Mouse (Mus musculus) midbrain, embryonic 14.5 days (tissue): ENCODE results near the gene Nxf1. TPM values are rescaled to one million over a fixed set of nuclear protein-coding genes. Genes with fewer than 3 reads are reported as not detected.
A peak's percentile ranks its signal among the peaks of the same experiment; 100 is the strongest.

Source experiments
- ATAC-seq: fragments of 200-750 bp; cut with Nextera tagmentation; 2 replicates; pipeline ENCODE4 v1.8.0; 2017; ENCODE audit warnings: moderate number of reproducible peaks, moderate library complexity; ENCODE audit not compliant: low FRiP score, low TSS enrichment
- DNase-seq: peaks from one replicate; pipeline ENCODE4 v3.0.0-alpha.2; 2015
- H3K27ac ChIP-seq: fragments of 300-500 bp; sonication (generic); replicated peaks from 2 replicates; pipeline ENCODE4 v1.5.1; 2014; ENCODE audit warnings: mild to moderate bottlenecking, low read depth, low read length, moderate library complexity
- H3K27me3 ChIP-seq: fragments of 300-500 bp; sonication (generic); 2 replicates; pipeline ENCODE4 v1.6.1; 2014; ENCODE audit warnings: low read length, control low read depth, mixed read lengths; ENCODE audit not compliant: control insufficient read depth, insufficient read depth
- H3K36me3 ChIP-seq: fragments of 300-500 bp; sonication (generic); 2 replicates; pipeline ENCODE4 v1.6.1; 2014; ENCODE audit warnings: low read length, control low read depth; ENCODE audit not compliant: control insufficient read depth, insufficient read depth
- H3K4me1 ChIP-seq: fragments of 300-500 bp; sonication (generic); 2 replicates; pipeline ENCODE4 v1.6.1; 2014; ENCODE audit warnings: mild to moderate bottlenecking, antibody characterized with exemption, low read length, control low read depth; ENCODE audit not compliant: control insufficient read depth, insufficient read depth
- H3K4me2 ChIP-seq: fragments of 300-500 bp; sonication (generic); 2 replicates; pipeline ENCODE4 v1.6.1; 2014; ENCODE audit warnings: mild to moderate bottlenecking, low read length, moderate library complexity
- H3K4me3 ChIP-seq: fragments of 300-500 bp; sonication (generic); replicated peaks from 2 replicates; pipeline ENCODE4 v1.5.1; 2014; ENCODE audit warnings: low read depth, low read length
- H3K9ac ChIP-seq: fragments of 300-500 bp; sonication (generic); replicated peaks from 2 replicates; pipeline ENCODE4 v1.6.1; 2014; ENCODE audit warnings: mild to moderate bottlenecking, low read length, moderate library complexity
- H3K9me3 ChIP-seq: fragments of 300-500 bp; sonication (generic); 2 replicates; pipeline ENCODE4 v1.6.1; 2016; ENCODE audit warnings: low read length, control low read depth, mixed read lengths; ENCODE audit not compliant: control insufficient read depth
- WGBS: fragments of 180-500 bp; shearing (Covaris S2); extraction: QIAGEN DNeasy Blood & Tissue Kit; methylation state at CpG from one replicate; pipeline ENCODE4 v1.1.7; 2014; 5-methylcytosine and 5-hydroxymethylcytosine counted together
- polyA plus RNA-seq: library from polyadenylated mRNA; unstranded; fragments of >200 nt; fragmentation: Nextera tagmentation; extraction: Ambion mirVana; gene quantifications from 2 replicates; pipeline ENCODE4 v1.2.1, GENCODE M21; 2014

Nxf1 gene
- polyA plus RNA-seq, 1 experiment from 2014 or later: 171 TPM

GRCm38 (mm10) chr19:8745382-8745781 is 11.5 kb upstream of the Nxf1 start:
- Histone ChIP-seq H3K4me2 (no peak overlapping the region), H3K4me3 (no peak overlapping the region), H3K27me3 (no peaks in the 10 kb centered on the region), H3K36me3 (peaks cover 71% of the 10 kb centered on the region), H3K9ac (no peak overlapping the region), H3K4me1 (peaks cover 15% of the 10 kb centered on the region), H3K27ac (no peak overlapping the region), H3K9me3 (no peaks in the 10 kb centered on the region)
- DNase-seq (no peak), ATAC-seq (no peak)
- 96% methylated on average over 1 of the region's 1 CpGs for WGBS

- H3K4me3 ChIP-seq: no peak overlapping the region
- no peaks in the 10 kb centered on the region for H3K27me3 ChIP-seq
- H3K9ac ChIP-seq: no peak overlapping the region
- no peak overlapping the region for H3K4me2 ChIP-seq
- WGBS: 77% methylated on average over 2 of the region's 2 CpGs
- ATAC-seq (no peak), DNase-seq (peak; percentile 17)
- peaks cover 87% of the 10 kb centered on the region for H3K36me3 ChIP-seq
- H3K27ac ChIP-seq: no peak overlapping the region
- peaks cover 4% of the 10 kb centered on the region; the same call in 1 of the 2 replicates for H3K4me1 ChIP-seq
- H3K9me3 ChIP-seq: no peaks in the 10 kb centered on the region
These were observed 9.5 kb upstream of the Nxf1 start for GRCm38 (mm10) chr19:8747368-8747767.

GRCm38 (mm10) chr19:8755652-8756051 is 1.2 kb upstream of the Nxf1 start:
- Histone ChIP-seq H3K4me2 (peak overlapping the region; percentile 84), H3K4me1 (peaks cover 16% of the 10 kb centered on the region), H3K9me3 (no peaks in the 10 kb centered on the region), H3K9ac (no peak overlapping the region), H3K4me3 (peak overlapping the region; percentile 96; the same call in 1 of the 2 replicates), H3K36me3 (peaks cover 47% of the 10 kb centered on the region), H3K27me3 (no peaks in the 10 kb centered on the region), H3K27ac (no peak overlapping the region)
- DNase-seq (no peak), ATAC-seq (no peak)
- 83% methylated on average over 3 of the region's 3 CpGs for WGBS

- no peak for DNase-seq
- peak overlapping the region; percentile 96 for H3K4me3 ChIP-seq
- 6% methylated on average over 14 of the region's 14 CpGs for WGBS
- H3K36me3 ChIP-seq: peaks cover 34% of the 10 kb centered on the region
- no peak for ATAC-seq
- H3K9me3 ChIP-seq: no peaks in the 10 kb centered on the region
- peak overlapping the region; percentile 87 for H3K27ac ChIP-seq
- peak overlapping the region; percentile 84 for H3K4me2 ChIP-seq
- no peaks in the 10 kb centered on the region for H3K27me3 ChIP-seq
- H3K4me1 ChIP-seq: peaks cover 16% of the 10 kb centered on the region
- peak overlapping the region; percentile 94 for H3K9ac ChIP-seq
These were observed 662 bp downstream of the Nxf1 start for GRCm38 (mm10) chr19:8757471-8757998.

- no peaks in the 10 kb centered on the region for H3K9me3 ChIP-seq
- peaks cover 16% of the 10 kb centered on the region for H3K4me1 ChIP-seq
- DNase-seq (no peak), ATAC-seq (no peak)
- H3K27ac ChIP-seq: no peak overlapping the region
- no peak overlapping the region for H3K9ac ChIP-seq
- no peaks in the 10 kb centered on the region for H3K27me3 ChIP-seq
- H3K36me3 ChIP-seq: peaks cover 35% of the 10 kb centered on the region
- peak overlapping the region; percentile 84; the same call in 1 of the 2 replicates for H3K4me2 ChIP-seq
- no peak overlapping the region for H3K4me3 ChIP-seq
- WGBS: 94% methylated on average over 2 of the region's 2 CpGs
These were observed 2.0 kb downstream of the Nxf1 start for GRCm38 (mm10) chr19:8758899-8759298.

GRCm38 (mm10) chr19:8760757-8761156 is 3.9 kb downstream of the Nxf1 start:
- Histone ChIP-seq H3K27me3 (no peaks in the 10 kb centered on the region), H3K9ac (no peak overlapping the region), H3K4me2 (no peak overlapping the region), H3K4me1 (peaks cover 16% of the 10 kb centered on the region), H3K4me3 (no peak overlapping the region), H3K27ac (no peak overlapping the region), H3K9me3 (peaks cover 7% of the 10 kb centered on the region; the same call in 1 of the 2 replicates), H3K36me3 (peaks cover 37% of the 10 kb centered on the region)
- ATAC-seq (no peak), DNase-seq (no peak)
- WGBS: 92% methylated on average over 2 of the region's 2 CpGs

GRCm38 (mm10) chr19:8763276-8763675 is 6.4 kb downstream of the Nxf1 start:
- H3K27me3 ChIP-seq: no peaks in the 10 kb centered on the region
- no peak overlapping the region for H3K4me2 ChIP-seq
- H3K9me3 ChIP-seq: peaks cover 7% of the 10 kb centered on the region; the same call in 1 of the 2 replicates
- no peak overlapping the region for H3K9ac ChIP-seq
- WGBS: 97% methylated on average over 4 of the region's 4 CpGs
- peaks cover 62% of the 10 kb centered on the region for H3K36me3 ChIP-seq
- DNase-seq (no peak), ATAC-seq (no peak)
- no peak overlapping the region for H3K27ac ChIP-seq
- H3K4me3 ChIP-seq: no peak overlapping the region
- peaks cover 3% of the 10 kb centered on the region for H3K4me1 ChIP-seq

- Histone ChIP-seq H3K4me2 (no peak overlapping the region), H3K4me1 (0 out of 2 replicates have a peak, but pooled peaks cover 3% of the 10 kb centered on the region), H3K9me3 (peaks cover 7% of the 10 kb centered on the region; the same call in 1 of the 2 replicates), H3K9ac (no peak overlapping the region), H3K36me3 (peaks cover 85% of the 10 kb centered on the region), H3K27ac (no peak overlapping the region), H3K4me3 (no peak overlapping the region), H3K27me3 (no peaks in the 10 kb centered on the region)
- WGBS: 98% methylated on average over 9 of the region's 9 CpGs
- no peak for DNase-seq
- ATAC-seq: no peak
These were observed 8.7 kb downstream of the Nxf1 start for GRCm38 (mm10) chr19:8765562-8765961.

- H3K9me3 ChIP-seq: no peaks in the 10 kb centered on the region
- WGBS: 19% methylated on average over 29 of the region's 29 CpGs
- peak within 1 kb of the TSS; percentile 88 for H3K27ac ChIP-seq
- H3K4me3 ChIP-seq: peak within 1 kb of the TSS; percentile 78
- H3K36me3 ChIP-seq: peaks cover 71% of the 10 kb centered on the region
- DNase-seq (peak; percentile 88), ATAC-seq (peak; percentile 55; the same call in 1 of the 2 replicates)
- H3K4me1 ChIP-seq: peaks cover 33% of the 10 kb centered on the region
- H3K9ac ChIP-seq: peak within 1 kb of the TSS; percentile 84
- no peaks in the 10 kb centered on the region for H3K27me3 ChIP-seq
- H3K4me2 ChIP-seq: peak within 1 kb of the TSS; percentile 68
These were observed 13.8 kb downstream of the Nxf1 start, which contains the start of gene Tmem223 for GRCm38 (mm10) chr19:8770567-8771270. Gene Tmem223, plus strand, starts transcription at chr19:8770996.
